Mouse (Mus musculus): ENCODE measurements around the gene Kbtbd12.

GRCm38 (mm10) chr6:88566676-88567075, 71.1 kb downstream of the Kbtbd12 start:
- no peak for TF ChIP-seq POLR2A (IDR thresholded peaks at IDR 0.05; ENCODE audit: extremely low read depth, insufficient read depth, low read length)
- no peak for TF ChIP-seq CTCF (IDR thresholded peaks at IDR 0.05; ENCODE audit: low read depth, low read length)

Measured in liver, adult 2 months (tissue).